ENCODE assay signal across 8 mouse cellular contexts in the genomic region with DNA sequence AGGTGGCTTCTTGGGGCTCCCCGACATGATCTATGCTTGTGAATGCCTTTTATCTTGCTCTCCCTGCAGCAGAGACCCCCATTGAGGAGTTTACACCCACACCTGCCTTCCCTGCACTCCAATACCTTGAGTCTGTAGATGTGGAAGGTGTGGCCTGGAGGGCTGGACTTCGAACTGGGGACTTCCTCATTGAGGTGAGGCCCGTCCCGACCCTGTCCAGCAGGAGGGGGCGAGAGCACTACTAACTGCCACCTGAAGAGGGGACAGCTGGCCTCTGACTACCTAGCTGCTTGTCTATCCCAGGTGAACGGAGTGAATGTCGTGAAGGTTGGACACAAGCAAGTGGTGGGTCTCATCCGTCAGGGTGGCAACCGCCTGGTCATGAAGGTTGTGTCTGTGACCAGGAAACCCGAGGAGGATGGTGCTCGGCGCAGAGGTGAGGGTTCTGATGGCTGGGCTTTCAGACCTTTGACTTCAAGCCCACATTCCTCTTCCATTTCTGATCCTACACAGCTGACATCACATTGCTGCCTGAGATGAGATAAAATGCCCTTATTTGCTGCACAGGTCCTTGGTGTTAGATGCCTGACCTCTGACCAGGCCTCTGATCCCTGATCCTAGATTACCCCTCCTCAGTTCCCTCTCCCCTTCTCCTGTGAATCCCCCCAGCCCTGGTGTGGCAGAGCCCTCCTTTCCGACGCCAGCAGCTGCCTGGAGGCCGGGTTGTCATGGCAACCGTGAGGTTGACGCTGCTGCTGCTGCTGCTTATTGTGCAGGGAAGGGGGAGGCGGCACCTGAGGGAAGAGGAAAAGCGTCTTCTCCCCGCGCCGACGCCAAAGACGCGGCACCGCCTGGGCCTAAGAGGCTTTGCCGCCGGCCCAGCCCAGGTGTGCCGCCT. TPM values are rescaled to one million over a fixed set of nuclear protein-coding genes. Genes with fewer than 3 reads are reported as not detected.
DNase-seq lines count a peak whose midpoint lies in the region; ATAC-seq and TF ChIP-seq lines count a peak whose summit lies in the region.

No protein-coding gene starts in this region.

- no peaks in the 10 kb centered on the region for H3K9me3 ChIP-seq in E14TG2a.4 (ENCODE audit: low read length)
- no peaks in the 10 kb centered on the region for H3K9me3 ChIP-seq in forebrain, embryonic 12.5 days
- H3K9me3 ChIP-seq in midbrain, embryonic 16.5 days (replicated peaks; ENCODE audit: control insufficient read depth, low read length, poor library complexity, severe bottlenecking) = no peaks in the 10 kb centered on the region

- H3K9ac ChIP-seq in forebrain, embryonic 12.5 days = peak overlapping the region; percentile 65
- peak overlapping the region; percentile 75 for H3K9ac ChIP-seq in midbrain, embryonic 16.5 days (ENCODE audit: low read depth, low read length)

- H3K4me1 ChIP-seq in E14TG2a.4 (replicated peaks; ENCODE audit: low read depth, low read length) = peaks cover 33% of the 10 kb centered on the region
- H3K4me1 ChIP-seq in forebrain, embryonic 12.5 days = peaks cover 29% of the 10 kb centered on the region
- H3K4me1 ChIP-seq in midbrain, embryonic 16.5 days (ENCODE audit: control insufficient read depth, insufficient read depth, low read length) = peaks cover 26% of the 10 kb centered on the region

- H3K27ac ChIP-seq in forebrain, embryonic 12.5 days = peak overlapping the region; percentile 81
- peak overlapping the region; percentile 93 for H3K27ac ChIP-seq in midbrain, embryonic 16.5 days (ENCODE audit: low read length)

- peaks cover 29% of the 10 kb centered on the region for H3K27me3 ChIP-seq in E14TG2a.4 (ENCODE audit: insufficient read depth, low read length)
- H3K27me3 ChIP-seq in forebrain, embryonic 12.5 days = no peaks in the 10 kb centered on the region; the same call in 1 of the 2 replicates
- H3K27me3 ChIP-seq in midbrain, embryonic 16.5 days (ENCODE audit: control insufficient read depth, insufficient read depth, low read depth, low read length) = no peaks in the 10 kb centered on the region

- H3K36me3 ChIP-seq in E14TG2a.4 (ENCODE audit: insufficient read depth, low read length) = no peaks in the 10 kb centered on the region
- no peaks in the 10 kb centered on the region for H3K36me3 ChIP-seq in forebrain, embryonic 12.5 days (replicated peaks)
- no peaks in the 10 kb centered on the region for H3K36me3 ChIP-seq in midbrain, embryonic 16.5 days (ENCODE audit: control insufficient read depth, insufficient read depth, low read length)

- DNase-seq in R1 (ENCODE audit: low read depth, low spot score) = peak; percentile 87
- peak; percentile 80 to 82 for DNase-seq in layer of hippocampus, adult 8-10 months (ENCODE audit: low spot score in 2 of 2)
- DNase-seq in ovary, postnatal 10 days (ENCODE audit: low spot score) = no peak
- no peak for DNase-seq in lung, postnatal 36 days

- H3K4me3 ChIP-seq in E14TG2a.4 (replicated peaks; ENCODE audit: low read length) = peak overlapping the region; percentile 75
- H3K4me3 ChIP-seq in forebrain, embryonic 12.5 days (replicated peaks) = peak overlapping the region; percentile 45
- H3K4me3 ChIP-seq in midbrain, embryonic 16.5 days (ENCODE audit: low read depth, low read length) = peak overlapping the region; percentile 49

- H3K4me2 ChIP-seq in forebrain, embryonic 12.5 days = peak overlapping the region; percentile 79
- H3K4me2 ChIP-seq in midbrain, embryonic 16.5 days (ENCODE audit: low read length) = peak overlapping the region; percentile 88

- TF ChIP-seq CTCF in E14TG2a.4 (conservative IDR thresholded peaks at IDR 0.05; ENCODE audit: low read length) = no peak

- 19% methylated on average over 29 of the region's 29 CpGs for WGBS in forebrain, embryonic 12.5 days
- WGBS in midbrain, embryonic 16.5 days = 20% methylated on average over 28 of the region's 29 CpGs

- peak; percentile 92 for ATAC-seq in forebrain, embryonic 12.5 days (ENCODE audit: low FRiP score)
- peak; percentile 78 for ATAC-seq in midbrain, embryonic 16.5 days
- ATAC-seq in granulocyte monocyte progenitor cell, adult 5-6 weeks (replicated peaks; ENCODE audit: poor library complexity, severe bottlenecking) = no peak

RNA-seq across cellular contexts. Expression of a gene that starts 32.9 kb away (rescaled TPM):
- 7.9 and 8.8 TPM in 2 replicates for polyA plus RNA-seq in forebrain, embryonic 12.5 days (2016; fragmentation: Nextera tagmentation; extraction: Ambion mirVana)
- total RNA-seq in layer of hippocampus, adult 8-10 months (2022) = 100 to 1,000 TPM; 208 to 231 (median 223) TPM
- polyA plus RNA-seq in midbrain, embryonic 16.5 days (2015; fragmentation: Nextera tagmentation; extraction: Ambion mirVana) = 12.0 and 16.7 TPM in 2 replicates
- 0.34 and 0.58 TPM in 2 replicates for total RNA-seq in granulocyte monocyte progenitor cell, adult 5-6 weeks (2014; fragmentation: Nextera tagmentation)
- total RNA-seq in granulocyte monocyte progenitor cell, adult 5-6 weeks (2017) = 0.26 and 0.47 TPM in 2 replicates

RNA-seq across cellular contexts. Expression of a gene that starts 35.9 kb away (rescaled TPM):
- polyA plus RNA-seq in forebrain, embryonic 12.5 days (2016; fragmentation: Nextera tagmentation; extraction: Ambion mirVana) = 1.5 and 1.7 TPM in 2 replicates
- total RNA-seq in layer of hippocampus, adult 8-10 months (2022) = 1 to 10 TPM in 3 of 4 experiments, under 1 TPM in 1; 0.95 to 2.1 (median 1.4) TPM
- 1.6 and 1.8 TPM in 2 replicates for polyA plus RNA-seq in midbrain, embryonic 16.5 days (2015; fragmentation: Nextera tagmentation; extraction: Ambion mirVana)
- not detected in 2 replicates for total RNA-seq in granulocyte monocyte progenitor cell, adult 5-6 weeks (2014; fragmentation: Nextera tagmentation)
- total RNA-seq in granulocyte monocyte progenitor cell, adult 5-6 weeks (2017) = not detected in 2 replicates

RNA-seq across cellular contexts. Expression of a gene that starts 55.0 kb away (rescaled TPM):
- polyA plus RNA-seq in forebrain, embryonic 12.5 days (2016; fragmentation: Nextera tagmentation; extraction: Ambion mirVana) = 12.5 and 13.6 TPM in 2 replicates
- total RNA-seq in layer of hippocampus, adult 8-10 months (2022) = 10 to 100 TPM; 30.9 to 38.1 (median 33.3) TPM
- 32.6 and 37.6 TPM in 2 replicates for polyA plus RNA-seq in midbrain, embryonic 16.5 days (2015; fragmentation: Nextera tagmentation; extraction: Ambion mirVana)
- total RNA-seq in granulocyte monocyte progenitor cell, adult 5-6 weeks (2014; fragmentation: Nextera tagmentation) = 12.7 and 21.4 TPM in 2 replicates
- total RNA-seq in granulocyte monocyte progenitor cell, adult 5-6 weeks (2017) = 8.5 and 30.3 TPM in 2 replicates

RNA-seq across cellular contexts. Expression of a gene that starts 59.4 kb away (rescaled TPM):
- polyA plus RNA-seq in forebrain, embryonic 12.5 days (2016; fragmentation: Nextera tagmentation; extraction: Ambion mirVana) = 60.7 and 62.8 TPM in 2 replicates
- total RNA-seq in layer of hippocampus, adult 8-10 months (2022) = 10 to 100 TPM; 27.2 to 41.2 (median 32.7) TPM
- 82.1 and 95.5 TPM in 2 replicates for polyA plus RNA-seq in midbrain, embryonic 16.5 days (2015; fragmentation: Nextera tagmentation; extraction: Ambion mirVana)
- 10.2 and 16.8 TPM in 2 replicates for total RNA-seq in granulocyte monocyte progenitor cell, adult 5-6 weeks (2014; fragmentation: Nextera tagmentation)
- total RNA-seq in granulocyte monocyte progenitor cell, adult 5-6 weeks (2017) = 11.1 and 18.9 TPM in 2 replicates

Comparison
In these comparisons a context has a peak if more than half of its experiments do, and no peak if none do; other contexts are left out.
1. DNase-seq: peak in R1 (single experiment) and layer of hippocampus, adult 8-10 months (2 of 2); none in ovary, postnatal 10 days (single experiment) and lung, postnatal 36 days (single experiment).
2. RNA of a gene that starts 32.9 kb away (total RNA-seq): 208 to 231 TPM in layer of hippocampus, adult 8-10 months; 0.26 to 0.58 TPM in granulocyte monocyte progenitor cell, adult 5-6 weeks; every median in the first group is over 100 times any median in the second.
3. Peak in every context shown above with its lines, with median percentiles within 50 percentile points of each other: H3K4me3 ChIP-seq.